Mouse (Mus musculus) erythroblast, embryonic 14.5 days (primary cell): ENCODE results near the gene Fam160a1.

ENCODE experiments used
- GATA1 ChIP-seq: IDR thresholded peaks from 2 replicates; pipeline ENCODE4 v1.6.1; 2012; ENCODE audit warnings: low read length, inconsistent platforms, mixed read lengths
- TAL1 ChIP-seq: IDR thresholded peaks from 3 replicates; pipeline ENCODE4 v1.6.1; 2012; ENCODE audit warnings: low read length, inconsistent platforms, mixed read lengths

DNA sequence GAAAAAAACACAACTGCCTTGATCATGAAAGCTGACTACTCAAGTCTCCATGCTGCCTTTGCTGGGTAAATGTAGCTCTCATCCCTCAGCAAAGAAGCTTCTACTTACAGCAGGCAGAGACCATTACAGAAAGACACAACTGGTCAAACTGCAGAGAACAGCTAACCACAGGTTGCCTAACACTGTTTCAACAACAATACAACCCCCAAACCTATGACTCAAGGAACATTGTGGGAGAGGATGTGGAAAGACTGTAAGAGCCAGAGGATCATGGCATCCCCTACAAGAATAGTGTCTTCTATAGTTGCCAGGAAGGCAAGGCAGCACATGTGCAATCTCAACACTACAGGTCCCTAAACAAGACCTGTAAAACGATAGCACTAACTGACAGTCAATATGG, 23.9 kb downstream of the Fam160a1 start:
- TF ChIP-seq GATA1: no peak
- TF ChIP-seq TAL1: no peak
